Mouse (Mus musculus) adrenal gland, postnatal 14 days (tissue): Measurements from ENCODE around the gene Boc. TPM values are rescaled to one million over a fixed set of nuclear protein-coding genes. Genes with fewer than 3 reads are reported as not detected.
A peak's percentile ranks its signal among the peaks of the same experiment; 100 is the strongest.

Source experiments
- DNase-seq: peaks from one replicate; pipeline ENCODE4 v3.0.0; 2021; ENCODE audit warnings: mixed read lengths
- total RNA-seq: library from RNA; stranded (reverse); gene quantifications from 2 replicates; pipeline ENCODE4 v1.2.3, GENCODE M21; 2021

Boc gene
- total RNA-seq, 1 experiment from 2014 or later: 43.0 TPM

GRCm38 (mm10) chr16:44553861-44554260 is 4.8 kb downstream of the Boc start:
- no peak for DNase-seq

- no peak for DNase-seq
These were observed 6.0 kb downstream of the Boc start for GRCm38 (mm10) chr16:44552726-44553125.

DNA sequence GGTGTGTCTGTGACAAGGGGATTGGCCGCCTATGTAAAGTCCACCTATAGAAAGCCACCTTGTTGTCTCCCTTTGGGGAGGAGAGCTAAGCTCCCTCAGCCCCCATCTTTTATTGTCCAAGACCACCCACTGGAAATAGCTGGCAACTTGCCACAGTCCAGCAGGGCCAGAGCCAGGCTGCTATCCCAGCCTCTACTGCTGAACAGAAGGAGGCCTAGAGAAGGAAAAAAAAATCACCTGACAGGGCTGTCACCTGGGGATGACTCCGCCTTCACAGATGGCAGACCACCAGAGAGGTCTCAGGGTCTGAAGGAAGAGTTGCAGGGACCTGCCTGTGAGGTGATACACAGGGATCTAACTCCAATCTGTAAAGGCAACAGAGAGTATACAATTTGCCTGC is 6.7 kb downstream of the Boc start:
- no peak for DNase-seq

GRCm38 (mm10) chr16:44551491-44551890 is 7.2 kb downstream of the Boc start:
- DNase-seq: no peak

DNA sequence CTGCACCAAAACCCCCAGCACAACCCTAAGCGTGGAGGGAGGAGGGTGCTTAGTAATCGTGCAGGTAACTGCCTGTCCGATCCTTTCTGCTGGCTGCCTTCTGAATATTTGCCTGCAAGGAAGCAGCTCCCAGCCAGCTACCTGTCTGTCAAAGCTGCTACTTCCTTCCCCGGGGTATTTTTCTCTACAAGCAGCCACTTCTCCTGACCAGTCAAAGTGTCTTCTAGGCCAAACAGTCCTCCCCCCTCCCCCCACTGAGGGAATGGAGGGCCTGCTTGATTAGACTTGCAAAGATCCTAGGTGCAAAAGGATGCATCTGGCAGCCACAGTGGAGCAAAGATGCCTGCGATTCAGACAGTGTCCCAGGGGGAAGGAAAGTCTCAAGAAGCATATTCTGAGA is 7.9 kb downstream of the Boc start:
- no peak for DNase-seq

DNA sequence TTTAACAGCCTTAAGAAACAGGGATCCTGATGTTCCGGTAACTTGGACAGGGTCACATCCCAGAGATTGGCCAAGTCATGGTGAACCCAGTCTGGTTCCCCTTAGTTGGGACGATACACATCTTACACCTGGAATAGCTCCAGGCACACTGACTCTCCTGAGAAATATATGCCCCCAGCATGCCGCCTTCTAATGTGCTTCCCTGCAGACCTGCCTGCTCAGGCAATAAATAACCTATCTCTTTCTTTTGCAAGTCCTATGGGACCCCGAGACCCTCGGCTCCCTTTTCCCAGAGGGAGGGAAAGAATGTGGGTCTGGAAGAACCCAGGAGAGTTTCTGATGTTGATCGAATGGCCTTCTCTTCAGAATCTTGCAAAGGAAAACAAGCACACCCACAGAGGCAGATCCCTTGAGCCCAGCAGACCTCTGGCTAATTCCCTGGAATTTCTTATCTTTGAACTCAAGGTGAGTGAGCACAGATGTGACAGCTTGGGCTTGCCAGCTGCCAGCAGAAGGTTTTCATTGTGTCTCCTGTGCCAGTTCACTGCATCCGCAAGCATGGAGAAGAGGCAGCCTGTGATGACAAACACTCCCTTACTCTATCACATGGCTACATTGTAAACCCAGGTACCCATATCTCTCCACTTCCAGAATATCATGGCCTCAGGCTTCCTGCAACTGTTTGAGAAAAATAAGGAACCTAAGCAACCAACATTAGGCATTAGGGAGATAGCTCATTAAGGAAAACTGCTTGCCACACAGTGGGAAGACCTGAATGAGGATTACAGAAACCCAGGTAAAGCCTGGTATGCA is 8.6 kb downstream of the Boc start:
- DNase-seq: peak; percentile 43

GRCm38 (mm10) chr16:44549381-44549780 is 9.3 kb downstream of the Boc start:
- no peak for DNase-seq

GRCm38 (mm10) chr16:44547976-44548375 is 10.7 kb downstream of the Boc start:
- no peak for DNase-seq

GRCm38 (mm10) chr16:44546831-44547230 is 11.9 kb downstream of the Boc start:
- no peak for DNase-seq

- DNase-seq: no peak
These were observed 12.8 kb downstream of the Boc start for GRCm38 (mm10) chr16:44545939-44546338.

- no peak for DNase-seq
These were observed 13.5 kb downstream of the Boc start for GRCm38 (mm10) chr16:44545153-44545552.

GRCm38 (mm10) chr16:44543098-44543497 is 15.6 kb downstream of the Boc start:
- DNase-seq: no peak

DNA sequence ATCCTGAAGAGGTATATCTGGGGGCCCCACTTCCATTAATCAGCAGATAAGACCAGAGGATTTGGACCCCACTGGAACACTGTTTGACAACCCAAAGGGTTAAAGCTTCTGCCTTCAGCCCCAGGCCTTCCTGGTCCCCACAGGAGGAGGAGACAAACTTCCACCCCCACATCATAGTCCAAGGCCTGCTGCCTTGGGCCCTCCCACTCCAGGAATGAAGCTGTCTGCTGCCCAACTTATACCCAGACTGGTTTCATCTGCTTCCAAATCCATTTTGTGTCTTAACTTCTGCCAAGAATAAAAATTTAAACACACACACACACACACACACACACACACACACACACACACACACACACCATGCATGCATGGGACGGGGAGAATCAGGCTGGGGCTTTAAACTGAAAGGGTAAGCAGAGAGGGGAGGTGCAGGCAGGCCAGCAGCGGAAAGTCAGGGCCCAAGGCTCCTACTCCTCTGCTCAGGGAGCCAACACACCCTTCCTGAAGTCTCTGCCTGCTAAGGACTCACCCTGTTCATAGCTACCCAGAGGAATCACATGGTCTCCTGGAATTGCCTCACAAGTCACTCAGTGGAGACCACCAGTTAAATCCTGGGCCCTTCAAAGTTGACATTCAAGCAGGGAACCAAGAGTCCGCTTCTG is 16.5 kb downstream of the Boc start:
- peak; percentile 76 for DNase-seq

DNA sequence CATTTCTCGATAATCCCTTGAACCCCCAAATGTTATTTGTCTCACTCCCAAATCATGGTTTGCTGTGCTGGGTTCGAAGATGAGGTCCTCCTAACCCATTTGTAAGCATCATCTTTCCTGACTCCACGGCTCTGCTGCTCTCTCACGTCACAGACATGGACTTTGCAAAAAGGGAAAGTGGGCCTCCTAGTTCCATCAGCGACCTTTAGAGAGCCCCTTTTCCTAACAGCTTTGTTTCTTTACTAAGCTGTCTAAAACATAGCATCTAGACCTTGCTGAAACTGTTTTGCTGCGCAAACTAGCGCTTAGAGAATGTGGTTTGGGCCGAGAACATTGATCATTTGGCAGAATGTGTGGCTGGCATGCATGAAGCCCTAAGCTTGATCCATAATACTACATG is 19.1 kb downstream of the Boc start:
- no peak for DNase-seq

GRCm38 (mm10) chr16:44538401-44539395 is 20.0 kb downstream of the Boc start:
- no peak for DNase-seq

GRCm38 (mm10) chr16:44534122-44534521 is 24.6 kb downstream of the Boc start:
- DNase-seq: no peak

DNA sequence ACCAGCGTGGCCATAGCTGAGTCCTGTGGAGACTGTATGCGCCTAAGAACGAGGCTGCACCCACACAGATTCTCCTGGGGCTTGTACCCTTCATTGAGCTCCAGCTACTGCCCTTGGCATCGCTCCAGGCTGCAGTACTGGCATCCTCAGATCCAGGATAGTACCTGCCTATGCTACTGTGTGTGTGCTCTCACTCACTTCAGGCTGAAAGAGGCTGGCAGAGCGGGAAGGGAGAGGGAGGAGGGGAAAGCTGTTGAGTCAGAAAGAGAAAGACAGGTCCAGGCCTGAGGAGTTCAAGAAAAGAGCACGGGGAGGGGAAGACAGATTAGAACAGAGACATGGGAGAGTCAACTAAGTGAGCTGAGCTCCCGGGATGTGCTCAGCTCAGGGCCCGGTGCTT is 25.2 kb downstream of the Boc start:
- peak; percentile 51 for DNase-seq

DNA sequence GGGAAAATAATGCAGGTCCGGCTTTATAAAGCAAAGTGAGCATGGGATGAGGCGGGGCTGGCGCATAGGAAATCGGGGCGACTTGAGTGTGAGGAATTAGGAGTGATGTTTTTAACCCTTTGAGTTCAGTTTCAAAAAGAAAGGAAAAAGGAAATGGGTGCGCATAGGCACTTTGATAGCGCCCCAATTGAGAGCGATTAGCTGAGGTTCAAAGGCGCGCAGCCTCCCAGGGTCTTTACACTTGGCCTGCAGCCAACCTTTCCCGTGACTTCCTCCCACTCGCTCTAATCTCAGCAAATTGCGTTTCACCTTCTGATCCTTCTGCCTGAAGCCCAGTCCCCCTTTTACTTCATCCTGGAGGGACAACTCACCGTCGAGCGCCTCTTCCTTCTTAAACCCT is 25.8 kb downstream of the Boc start:
- DNase-seq: no peak

DNA sequence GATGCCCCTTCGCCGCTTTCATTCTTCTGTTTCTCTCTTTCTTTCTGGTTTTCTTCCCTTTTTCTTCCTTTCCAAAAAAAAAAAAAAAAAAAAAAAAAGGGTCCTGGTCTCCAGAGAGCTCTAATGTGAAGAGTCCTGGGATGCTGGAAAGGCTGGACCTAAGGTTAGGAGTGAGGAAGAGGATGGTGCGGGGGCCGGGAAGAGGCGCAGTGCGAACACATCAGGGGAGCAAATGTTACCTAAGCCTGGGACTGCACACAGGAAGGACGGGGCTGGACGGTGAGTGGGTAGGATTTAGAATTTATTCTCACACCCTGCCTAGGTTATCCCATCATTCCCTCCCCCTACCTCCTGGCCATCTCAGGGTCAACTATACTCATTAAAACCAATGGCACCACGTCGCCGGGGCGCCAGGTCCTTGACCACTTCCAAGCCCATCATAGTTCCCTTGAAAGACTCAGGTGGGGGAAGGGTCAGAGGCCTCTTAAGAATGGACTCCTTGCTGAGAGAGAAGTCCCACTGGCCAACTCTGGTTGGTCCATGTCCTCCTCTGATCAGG is 27.4 kb downstream of the Boc start:
- no peak for DNase-seq

GRCm38 (mm10) chr16:44530829-44531228 is 27.9 kb downstream of the Boc start:
- no peak for DNase-seq

DNA sequence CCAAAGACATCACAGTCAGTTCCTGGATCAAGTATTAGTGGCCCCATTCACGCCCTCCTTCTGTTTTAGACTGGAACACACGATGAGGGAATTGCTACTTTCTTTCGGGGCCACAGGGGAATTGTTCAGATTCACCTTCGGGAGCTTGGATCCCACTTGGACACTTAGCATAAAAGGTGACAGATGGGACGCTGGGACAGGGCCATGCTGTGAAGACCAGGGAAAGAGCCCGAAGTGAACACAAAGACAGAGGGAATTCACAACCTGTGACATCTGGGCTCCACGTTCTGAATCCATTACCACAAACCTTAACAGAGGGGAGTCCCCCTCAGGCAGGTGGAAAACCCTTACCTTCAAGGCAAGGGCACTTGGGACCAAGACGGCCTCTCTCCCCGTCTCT is 28.5 kb downstream of the Boc start:
- DNase-seq: no peak

GRCm38 (mm10) chr16:44529691-44530090 is 29.0 kb downstream of the Boc start:
- no peak for DNase-seq
